Mouse (Mus musculus): ENCODE results near the gene Arg1. TPM values are rescaled to one million over a fixed set of nuclear protein-coding genes. Genes with fewer than 3 reads are reported as not detected.

The Arg1 gene
- polyA plus RNA-seq, 1 experiment from 2014 or later, result 3.4 TPM

GRCm38 (mm10) chr10:24873624-24874023, 53.7 kb downstream of the Arg1 start:
- Histone ChIP-seq H3K27ac (ENCODE audit: low read depth, low read length) (no peak overlapping the region), H3K27me3 (replicated peaks; ENCODE audit: control insufficient read depth, insufficient read depth, low read length) (no peaks in the 10 kb centered on the region), H3K4me2 (ENCODE audit: low read length) (no peak overlapping the region), H3K9ac (ENCODE audit: low read depth, low read length) (no peak overlapping the region), H3K4me3 (ENCODE audit: low read length) (no peak overlapping the region), H3K36me3 (ENCODE audit: control insufficient read depth, insufficient read depth, low read length) (peaks cover 26% of the 10 kb centered on the region), H3K4me1 (ENCODE audit: control insufficient read depth, insufficient read depth, low read depth, low read length) (peaks cover 2% of the 10 kb centered on the region), H3K9me3 (ENCODE audit: control insufficient read depth, low read length) (no peaks in the 10 kb centered on the region)
- 77% methylated on average over 4 of the region's 4 CpGs for WGBS
- no peak for ATAC-seq

- Histone ChIP-seq H3K36me3 (ENCODE audit: control insufficient read depth, insufficient read depth, low read length) (peaks cover 8% of the 10 kb centered on the region), H3K9me3 (ENCODE audit: control insufficient read depth, low read length) (no peaks in the 10 kb centered on the region), H3K4me1 (ENCODE audit: control insufficient read depth, insufficient read depth, low read depth, low read length) (peaks cover 2% of the 10 kb centered on the region), H3K4me3 (ENCODE audit: low read length) (peak within 1 kb of the TSS; percentile 94), H3K9ac (ENCODE audit: low read depth, low read length) (peak within 1 kb of the TSS; percentile 96), H3K27ac (ENCODE audit: low read depth, low read length) (peak within 1 kb of the TSS; percentile 67; the same call in 1 of the 2 replicates), H3K27me3 (replicated peaks; ENCODE audit: control insufficient read depth, insufficient read depth, low read length) (no peaks in the 10 kb centered on the region), H3K4me2 (ENCODE audit: low read length) (peak within 1 kb of the TSS; percentile 67)
- WGBS, result under 1% methylated on average over 36 of the region's 36 CpGs
- ATAC-seq, result peak; percentile 100
These were observed 57.5 kb downstream of the Arg1 start, which contains the start of gene Med23 for GRCm38 (mm10) chr10:24869760-24870290. Med23 (plus strand) TSS chr10:24869986.

Small RNA genes within 50 kb of the gene (microRNA-seq; reads per million reads assigned to microRNA genes)
- gene Mir6905, result not detected

Other genes starting within 250 kb of the Arg1 start
- gene Enpp1, start 215.3 kb downstream of the Arg1 start, polyA plus RNA-seq (2015; fragmentation: Nextera tagmentation; extraction: Ambion mirVana), result 3.8 and 4.2 TPM in 2 replicates
- gene Enpp3, start 84.7 kb downstream of the Arg1 start, polyA plus RNA-seq (2015; fragmentation: Nextera tagmentation; extraction: Ambion mirVana), result 3.0 and 3.5 TPM in 2 replicates
- gene Med23, start 57.5 kb downstream of the Arg1 start, polyA plus RNA-seq (2015; fragmentation: Nextera tagmentation; extraction: Ambion mirVana), result 20.5 and 23.8 TPM in 2 replicates